Mouse (Mus musculus) hindbrain, embryonic 13.5 days (tissue): ENCODE measurements around the gene Srp14. TPM values are rescaled to one million over a fixed set of nuclear protein-coding genes. Genes with fewer than 3 reads are reported as not detected.

ENCODE experiments used
- ATAC-seq: fragments of 200-750 bp; cut with Nextera tagmentation; 2 replicates; pipeline ENCODE4 v1.8.0; 2017; ENCODE audit warnings: moderate TSS enrichment; ENCODE audit not compliant: low FRiP score
- H3K27ac ChIP-seq: fragments of 300-500 bp; sonication (generic); 2 replicates; pipeline ENCODE4 v1.5.1; 2015; ENCODE audit warnings: inconsistent platforms, mild to moderate bottlenecking, moderate library complexity
- H3K27me3 ChIP-seq: fragments of 300-500 bp; sonication (generic); 2 replicates; pipeline ENCODE4 v1.6.1; 2015; ENCODE audit warnings: mild to moderate bottlenecking, inconsistent platforms
- H3K36me3 ChIP-seq: fragments of 300-500 bp; sonication (generic); 2 replicates; pipeline ENCODE4 v1.6.1; 2015; ENCODE audit warnings: mild to moderate bottlenecking, inconsistent platforms
- H3K4me1 ChIP-seq: fragments of 300-500 bp; sonication (generic); replicated peaks from 2 replicates; pipeline ENCODE4 v1.6.1; 2015; ENCODE audit warnings: inconsistent platforms
- H3K4me2 ChIP-seq: fragments of 300-500 bp; sonication (generic); 2 replicates; pipeline ENCODE4 v1.6.1; 2015; ENCODE audit warnings: inconsistent platforms, mild to moderate bottlenecking, moderate library complexity
- H3K4me3 ChIP-seq: fragments of 300-500 bp; sonication (generic); 2 replicates; pipeline ENCODE4 v1.5.1; 2015; ENCODE audit warnings: mild to moderate bottlenecking, inconsistent platforms
- H3K9ac ChIP-seq: fragments of 300-500 bp; sonication (generic); 2 replicates; pipeline ENCODE4 v1.6.1; 2015; ENCODE audit warnings: mild to moderate bottlenecking, inconsistent platforms
- H3K9me3 ChIP-seq: fragments of 300-500 bp; sonication (generic); 2 replicates; pipeline ENCODE4 v1.6.1; 2016; ENCODE audit warnings: inconsistent platforms
- WGBS: fragments of 180-500 bp; shearing (Covaris S2); methylation state at CpG from one replicate; pipeline ENCODE4 v1.1.7; 2015; 5-methylcytosine and 5-hydroxymethylcytosine counted together
- polyA plus RNA-seq: library from polyadenylated mRNA; unstranded; fragments of >200 nt; fragmentation: Nextera tagmentation; extraction: Ambion mirVana; gene quantifications from 2 replicates; pipeline ENCODE4 v1.2.1, GENCODE M21; 2015

Gene Srp14
- polyA plus RNA-seq, 1 experiment from 2014 or later, result 376 TPM

DNA sequence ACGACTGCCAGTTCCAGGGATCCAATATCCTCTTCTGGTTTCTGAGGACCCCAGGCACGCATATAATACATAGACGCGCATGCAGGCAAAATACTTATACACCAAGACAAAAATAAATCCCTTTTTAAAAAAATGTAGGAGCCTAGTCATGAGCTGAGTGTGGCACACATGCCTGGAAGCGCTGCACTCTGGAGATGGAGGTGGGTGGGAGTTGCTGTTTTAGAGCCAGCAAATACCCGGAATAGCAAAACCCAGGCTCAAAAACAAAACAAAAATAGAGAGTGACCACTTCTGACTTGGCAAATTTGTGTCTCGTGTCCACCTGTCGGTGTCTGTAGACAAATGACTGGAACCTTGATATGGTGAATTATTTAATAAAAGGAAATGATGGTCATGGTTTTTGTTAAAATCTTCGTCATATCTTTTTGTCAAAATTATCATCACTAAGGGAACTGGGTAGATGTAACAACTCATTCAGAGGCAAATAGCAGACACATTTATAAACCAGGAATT, 4.9 kb upstream of the Srp14 start:
- WGBS, result 84% methylated on average over 9 of the region's 9 CpGs
- Histone ChIP-seq H3K9ac (no peak overlapping the region), H3K27ac (no peak overlapping the region), H3K4me1 (peaks cover 5% of the 10 kb centered on the region; the same call in 1 of the 2 replicates), H3K9me3 (no peaks in the 10 kb centered on the region), H3K36me3 (no peaks in the 10 kb centered on the region), H3K4me2 (no peak overlapping the region), H3K4me3 (no peak overlapping the region), H3K27me3 (no peaks in the 10 kb centered on the region; the same call in 1 of the 2 replicates)
- ATAC-seq, result no peak

- Histone ChIP-seq H3K9ac (no peak overlapping the region), H3K4me1 (peaks cover 13% of the 10 kb centered on the region), H3K9me3 (no peaks in the 10 kb centered on the region), H3K36me3 (no peaks in the 10 kb centered on the region), H3K27me3 (no peaks in the 10 kb centered on the region; the same call in 1 of the 2 replicates), H3K4me3 (no peak overlapping the region), H3K27ac (no peak overlapping the region), H3K4me2 (no peak overlapping the region)
- 90% methylated on average over 5 of the region's 5 CpGs for WGBS
- no peak for ATAC-seq
Observed at GRCm38 (mm10) chr2:118483032-118483431, 3.5 kb upstream of the Srp14 start.

DNA sequence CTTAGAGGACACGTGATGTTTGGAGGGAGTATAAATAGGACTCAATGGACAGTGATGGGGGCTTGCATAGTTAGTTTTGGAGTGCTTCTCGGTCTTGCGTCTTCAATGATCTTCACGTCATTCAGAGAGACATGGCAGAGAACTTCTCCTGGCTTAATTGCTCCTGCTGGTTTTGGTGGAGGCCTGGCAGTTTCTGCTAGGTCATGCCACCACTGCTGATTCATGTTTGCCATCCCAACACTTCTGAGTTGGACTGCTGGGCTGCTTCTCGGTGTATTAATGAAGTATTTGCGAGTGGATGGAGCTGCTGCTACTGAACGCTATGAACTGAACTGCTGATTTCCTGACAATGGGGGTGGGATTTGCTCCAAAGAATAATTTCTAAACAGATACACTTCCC, 1.4 kb upstream of the Srp14 start:
- Histone ChIP-seq H3K36me3 (peaks cover 14% of the 10 kb centered on the region), H3K9me3 (no peaks in the 10 kb centered on the region), H3K4me3 (no peak overlapping the region), H3K4me2 (no peak overlapping the region), H3K4me1 (peaks cover 25% of the 10 kb centered on the region), H3K9ac (no peak overlapping the region), H3K27ac (no peak overlapping the region), H3K27me3 (no peaks in the 10 kb centered on the region)
- no peak for ATAC-seq
- WGBS, result 93% methylated on average over 7 of the region's 7 CpGs

DNA sequence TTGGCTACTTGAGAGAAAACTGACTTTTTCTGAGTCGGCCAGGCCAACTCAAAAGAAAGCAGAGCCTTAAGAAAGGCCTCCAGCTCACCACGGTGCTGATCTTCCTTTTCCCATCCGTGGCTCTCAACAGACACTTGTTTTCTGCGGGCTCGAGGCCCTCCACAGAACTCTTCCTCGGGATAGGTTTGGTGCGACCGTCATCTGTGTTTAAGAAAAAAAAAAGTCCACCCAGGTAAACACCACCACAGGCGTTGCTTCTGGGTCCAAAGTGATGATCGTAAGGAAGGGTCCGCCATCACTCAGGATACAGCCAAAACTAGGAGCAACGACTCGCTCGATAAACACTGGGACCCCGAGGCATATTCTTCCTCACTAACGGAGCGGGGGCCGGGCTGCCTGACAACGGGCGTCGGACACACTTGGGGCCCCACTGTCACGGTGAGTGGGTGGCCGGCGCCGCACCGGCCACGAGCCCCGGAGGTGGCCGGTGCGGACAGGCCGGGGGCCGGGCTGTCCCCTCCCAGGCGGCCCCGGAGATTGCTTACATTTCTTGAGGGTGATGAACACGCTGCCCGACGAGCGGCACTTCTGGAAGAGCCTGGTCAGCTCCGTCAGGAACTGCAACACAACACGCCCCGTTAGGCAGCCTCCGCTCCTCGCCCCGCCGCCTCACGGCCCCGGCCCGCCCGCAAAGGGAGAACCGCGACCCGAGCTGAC, 520 bp downstream of the Srp14 start:
- Histone ChIP-seq H3K4me1 (peaks cover 25% of the 10 kb centered on the region), H3K9ac (peak overlapping the region; percentile 93), H3K36me3 (peaks cover 32% of the 10 kb centered on the region), H3K27me3 (no peaks in the 10 kb centered on the region), H3K4me3 (peak overlapping the region; percentile 86), H3K27ac (peak overlapping the region; percentile 87), H3K9me3 (no peaks in the 10 kb centered on the region), H3K4me2 (peak overlapping the region; percentile 83)
- peak; percentile 19 for ATAC-seq
- WGBS, result 3% methylated on average over 52 of the region's 52 CpGs

- Histone ChIP-seq H3K27ac (no peak overlapping the region), H3K36me3 (peaks cover 90% of the 10 kb centered on the region), H3K9ac (no peak overlapping the region), H3K9me3 (no peaks in the 10 kb centered on the region), H3K4me3 (no peak overlapping the region), H3K27me3 (no peaks in the 10 kb centered on the region), H3K4me1 (no peaks in the 10 kb centered on the region; the same call in 1 of the 2 replicates), H3K4me2 (no peak overlapping the region)
- ATAC-seq, result no peak
Observed at GRCm38 (mm10) chr2:118468354-118468753, 11.2 kb downstream of the Srp14 start.

GRCm38 (mm10) chr2:118466601-118467000, 12.9 kb downstream of the Srp14 start:
- no peak for ATAC-seq
- 68% methylated on average over 1 of the region's 1 CpGs for WGBS
- no peaks in the 10 kb centered on the region for H3K9me3 ChIP-seq
- no peak overlapping the region for H3K27ac ChIP-seq
- no peak overlapping the region for H3K9ac ChIP-seq
- H3K4me3 ChIP-seq, result no peak overlapping the region
- H3K27me3 ChIP-seq, result no peaks in the 10 kb centered on the region
- H3K4me1 ChIP-seq, result no peaks in the 10 kb centered on the region; the same call in 1 of the 2 replicates
- peaks cover 90% of the 10 kb centered on the region for H3K36me3 ChIP-seq
- no peak overlapping the region for H3K4me2 ChIP-seq

GRCm38 (mm10) chr2:118465894-118466293, 13.6 kb downstream of the Srp14 start:
- no peak overlapping the region for H3K9ac ChIP-seq
- no peak overlapping the region for H3K27ac ChIP-seq
- no peaks in the 10 kb centered on the region for H3K9me3 ChIP-seq
- ATAC-seq, result no peak
- no peak overlapping the region for H3K4me3 ChIP-seq
- no peaks in the 10 kb centered on the region for H3K27me3 ChIP-seq
- H3K36me3 ChIP-seq, result peaks cover 86% of the 10 kb centered on the region
- H3K4me1 ChIP-seq, result peaks cover 2% of the 10 kb centered on the region; the same call in 1 of the 2 replicates
- H3K4me2 ChIP-seq, result no peak overlapping the region
- 75% methylated on average over 2 of the region's 2 CpGs for WGBS

GRCm38 (mm10) chr2:118464450-118464849, 15.1 kb downstream of the Srp14 start:
- no peak overlapping the region for H3K9ac ChIP-seq
- H3K27ac ChIP-seq, result no peak overlapping the region
- no peaks in the 10 kb centered on the region for H3K9me3 ChIP-seq
- ATAC-seq, result no peak
- H3K27me3 ChIP-seq, result no peaks in the 10 kb centered on the region
- H3K36me3 ChIP-seq, result peaks cover 73% of the 10 kb centered on the region
- H3K4me1 ChIP-seq, result peaks cover 2% of the 10 kb centered on the region; the same call in 1 of the 2 replicates
- H3K4me2 ChIP-seq, result no peak overlapping the region
- no peak overlapping the region for H3K4me3 ChIP-seq
- WGBS, result 83% methylated on average over 3 of the region's 3 CpGs

GRCm38 (mm10) chr2:118463480-118463879, 16.0 kb downstream of the Srp14 start:
- no peak for ATAC-seq
- no peak overlapping the region for H3K27ac ChIP-seq
- no peaks in the 10 kb centered on the region for H3K27me3 ChIP-seq
- peaks cover 2% of the 10 kb centered on the region; the same call in 1 of the 2 replicates for H3K4me1 ChIP-seq
- H3K4me2 ChIP-seq, result no peak overlapping the region
- H3K9me3 ChIP-seq, result no peaks in the 10 kb centered on the region
- H3K9ac ChIP-seq, result no peak overlapping the region
- H3K4me3 ChIP-seq, result no peak overlapping the region
- WGBS, result 88% methylated on average over 5 of the region's 5 CpGs
- H3K36me3 ChIP-seq, result peaks cover 65% of the 10 kb centered on the region

DNA sequence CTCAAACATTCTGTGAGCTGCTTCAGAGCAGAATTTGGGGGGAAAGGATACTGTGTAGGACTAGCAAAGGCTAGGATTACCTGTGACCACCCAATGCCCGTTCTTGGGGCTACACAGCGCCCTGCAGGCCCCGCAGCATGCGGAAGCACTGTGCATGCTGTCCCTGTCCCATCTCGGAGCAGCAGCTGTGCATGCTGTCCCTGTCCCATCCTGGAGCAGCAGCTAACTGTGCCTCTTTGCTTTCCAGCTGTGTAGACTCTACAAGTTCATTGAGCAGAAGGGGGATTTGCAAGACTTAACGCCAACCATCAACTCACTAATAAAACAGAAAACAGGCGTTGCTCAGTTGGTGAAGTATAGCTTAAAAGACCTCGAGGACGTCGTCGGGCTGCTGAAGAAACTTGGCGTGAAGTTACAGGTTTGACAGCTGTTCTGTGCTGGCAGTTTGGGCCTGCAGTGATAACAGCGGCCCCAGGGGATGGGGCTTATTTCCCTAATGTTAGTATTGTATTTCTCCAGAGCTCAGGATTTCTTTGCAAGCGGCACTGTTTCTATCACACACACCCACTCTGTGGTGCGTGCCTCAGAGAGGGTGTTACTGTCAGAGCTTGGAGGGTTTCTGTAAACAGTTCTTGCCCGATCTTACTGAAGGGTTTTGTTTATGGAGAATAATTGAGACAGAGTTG, 17.9 kb downstream of the Srp14 start:
- H3K4me1 ChIP-seq, result peaks cover 16% of the 10 kb centered on the region
- peaks cover 52% of the 10 kb centered on the region for H3K36me3 ChIP-seq
- WGBS, result 79% methylated on average over 16 of the region's 16 CpGs
- H3K27me3 ChIP-seq, result no peaks in the 10 kb centered on the region
- no peak overlapping the region for H3K27ac ChIP-seq
- H3K9ac ChIP-seq, result no peak overlapping the region
- no peak for ATAC-seq
- H3K9me3 ChIP-seq, result no peaks in the 10 kb centered on the region
- no peak overlapping the region for H3K4me2 ChIP-seq
- no peak overlapping the region for H3K4me3 ChIP-seq

- peaks cover 27% of the 10 kb centered on the region for H3K36me3 ChIP-seq
- H3K4me2 ChIP-seq, result no peak overlapping the region
- H3K9ac ChIP-seq, result 0 out of 2 replicates have a peak overlapping the region, but pooled peaks have one; percentile 3
- peak overlapping the region; percentile 86 for H3K27ac ChIP-seq
- H3K27me3 ChIP-seq, result no peaks in the 10 kb centered on the region
- H3K4me3 ChIP-seq, result no peak overlapping the region
- H3K9me3 ChIP-seq, result no peaks in the 10 kb centered on the region
- WGBS, result 62% methylated on average over 13 of the region's 13 CpGs
- peak; percentile 91 for ATAC-seq
- peaks cover 16% of the 10 kb centered on the region for H3K4me1 ChIP-seq
Observed at GRCm38 (mm10) chr2:118457463-118458261, 21.8 kb downstream of the Srp14 start.

DNA sequence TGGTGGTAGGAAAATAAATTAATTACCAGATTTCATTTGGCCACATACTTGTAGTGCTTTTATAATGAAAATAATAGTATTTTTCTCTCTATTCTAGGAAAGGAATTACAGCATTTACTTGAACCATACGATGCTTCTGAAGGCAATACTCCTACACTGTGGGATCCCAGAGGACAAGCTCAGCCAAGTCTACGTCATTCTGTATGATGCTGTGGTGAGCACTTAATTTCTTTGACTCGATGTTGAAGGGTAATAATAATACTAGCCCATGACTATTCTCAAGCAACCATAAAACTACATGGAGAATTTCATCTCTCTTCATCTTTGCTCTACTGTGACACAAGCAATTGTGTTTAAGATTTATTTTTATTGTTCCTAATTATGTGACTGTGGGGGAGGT, 22.5 kb downstream of the Srp14 start:
- peak overlapping the region; percentile 86 for H3K27ac ChIP-seq
- H3K9ac ChIP-seq, result no peak overlapping the region
- ATAC-seq, result no peak
- H3K27me3 ChIP-seq, result no peaks in the 10 kb centered on the region
- WGBS, result 63% methylated on average over 3 of the region's 3 CpGs
- peaks cover 16% of the 10 kb centered on the region for H3K4me1 ChIP-seq
- no peak overlapping the region for H3K4me3 ChIP-seq
- H3K4me2 ChIP-seq, result no peak overlapping the region
- peaks cover 22% of the 10 kb centered on the region for H3K36me3 ChIP-seq
- H3K9me3 ChIP-seq, result no peaks in the 10 kb centered on the region
